ENCODE assay signal across 7 mouse cellular contexts in genomic region chr2:91284375-91285199, GRCm38 (mm10). TPM values are rescaled to one million over a fixed set of nuclear protein-coding genes. Genes with fewer than 3 reads are reported as not detected.
DNase-seq lines count a peak whose midpoint lies in the region; ATAC-seq and TF ChIP-seq lines count a peak whose summit lies in the region.

No protein-coding gene starts in this region.

- H3K4me2 ChIP-seq in lung, embryonic 14.5 days: no peak overlapping the region
- no peak overlapping the region for H3K4me2 ChIP-seq in intestine, postnatal 0 days (replicated peaks; ENCODE audit: low read depth)
- H3K4me2 ChIP-seq in neural tube, embryonic 14.5 days (ENCODE audit: low read depth, low read length): no peak overlapping the region
- H3K4me2 ChIP-seq in liver, postnatal 0 days (ENCODE audit: low read depth, low read length): no peak overlapping the region

- DNase-seq in lung, embryonic 14.5 days: peak; percentile 76
- no peak for DNase-seq in lung, adult 2 months
- DNase-seq in cerebellum, postnatal 25 days: peak; percentile 86 to 90
- DNase-seq in liver, postnatal 0 days: no peak
- no peak for DNase-seq in embryo, embryonic 10 days (ENCODE audit: low spot score)

- H3K4me1 ChIP-seq in lung, embryonic 14.5 days (ENCODE audit: insufficient read depth): no peaks in the 10 kb centered on the region
- no peaks in the 10 kb centered on the region for H3K4me1 ChIP-seq in lung, adult 2 months (ENCODE audit: control insufficient read depth, insufficient read depth, low read length)
- peaks cover under 1% of the 10 kb centered on the region; the same call in 1 of the 2 replicates for H3K4me1 ChIP-seq in intestine, postnatal 0 days (replicated peaks; ENCODE audit: control insufficient read depth, insufficient read depth, low read length)
- H3K4me1 ChIP-seq in neural tube, embryonic 14.5 days (ENCODE audit: control insufficient read depth, insufficient read depth, low read length): 0 out of 2 replicates have a peak, but pooled peaks cover 4% of the 10 kb centered on the region
- H3K4me1 ChIP-seq in liver, postnatal 0 days (ENCODE audit: insufficient read depth): no peaks in the 10 kb centered on the region

- no peak for TF ChIP-seq POLR2A in lung, adult 2 months (IDR thresholded peaks at IDR 0.05; ENCODE audit: borderline replicate concordance, extremely low read depth, low read depth, low read length)

- TF ChIP-seq CTCF in lung, embryonic 14.5 days (IDR thresholded peaks at IDR 0.05; ENCODE audit: low read depth): no peak
- TF ChIP-seq CTCF in lung, adult 2 months (IDR thresholded peaks at IDR 0.05; ENCODE audit: insufficient read depth, low read length): no peak
- no peak for TF ChIP-seq CTCF in intestine, postnatal 0 days (IDR thresholded peaks at IDR 0.05; ENCODE audit: low read depth)
- TF ChIP-seq CTCF in liver, postnatal 0 days (IDR thresholded peaks at IDR 0.05; ENCODE audit: low read depth): no peak

- H3K9ac ChIP-seq in lung, embryonic 14.5 days: peak overlapping the region; percentile 22
- no peak overlapping the region for H3K9ac ChIP-seq in intestine, postnatal 0 days (ENCODE audit: low read depth, low read length)
- no peak overlapping the region for H3K9ac ChIP-seq in neural tube, embryonic 14.5 days (replicated peaks; ENCODE audit: low read depth, low read length)
- no peak overlapping the region for H3K9ac ChIP-seq in liver, postnatal 0 days (replicated peaks)

- H3K27me3 ChIP-seq in lung, embryonic 14.5 days (ENCODE audit: insufficient read depth, low read length): no peaks in the 10 kb centered on the region
- H3K27me3 ChIP-seq in intestine, postnatal 0 days (replicated peaks; ENCODE audit: control insufficient read depth, insufficient read depth, low read length): no peaks in the 10 kb centered on the region
- H3K27me3 ChIP-seq in neural tube, embryonic 14.5 days (ENCODE audit: control insufficient read depth, insufficient read depth, low read length): no peaks in the 10 kb centered on the region
- H3K27me3 ChIP-seq in liver, postnatal 0 days (ENCODE audit: insufficient read depth, low read length): no peaks in the 10 kb centered on the region

- peak overlapping the region; percentile 36; the same call in 1 of the 2 replicates for H3K27ac ChIP-seq in lung, embryonic 14.5 days (ENCODE audit: low read depth)
- peak overlapping the region; percentile 9; the same call in 1 of the 2 replicates for H3K27ac ChIP-seq in intestine, postnatal 0 days (ENCODE audit: low read depth, low read length)
- H3K27ac ChIP-seq in neural tube, embryonic 14.5 days (ENCODE audit: low read depth, low read length): no peak overlapping the region
- no peak overlapping the region for H3K27ac ChIP-seq in liver, postnatal 0 days (ENCODE audit: low read depth)

- H3K36me3 ChIP-seq in lung, embryonic 14.5 days (ENCODE audit: insufficient read depth): no peaks in the 10 kb centered on the region
- no peaks in the 10 kb centered on the region for H3K36me3 ChIP-seq in intestine, postnatal 0 days (ENCODE audit: control insufficient read depth, insufficient read depth)
- H3K36me3 ChIP-seq in neural tube, embryonic 14.5 days (ENCODE audit: control insufficient read depth, insufficient read depth, low read length): no peaks in the 10 kb centered on the region; the same call in 1 of the 2 replicates
- H3K36me3 ChIP-seq in liver, postnatal 0 days (replicated peaks; ENCODE audit: insufficient read depth, low read length): no peaks in the 10 kb centered on the region

- WGBS in lung, embryonic 14.5 days: 47% methylated on average over 13 of the region's 13 CpGs
- WGBS in lung, adult 2 months: 49% methylated on average over 13 of the region's 13 CpGs
- 63% methylated on average over 13 of the region's 13 CpGs for WGBS in intestine, postnatal 0 days
- WGBS in neural tube, embryonic 14.5 days: 47% methylated on average over 13 of the region's 13 CpGs
- 67% methylated on average over 13 of the region's 13 CpGs for WGBS in liver, postnatal 0 days (ENCODE audit: insufficient replicate concordance)

- no peaks in the 10 kb centered on the region for H3K9me3 ChIP-seq in lung, embryonic 14.5 days (ENCODE audit: low read depth, low read length)
- H3K9me3 ChIP-seq in intestine, postnatal 0 days (ENCODE audit: control insufficient read depth): no peaks in the 10 kb centered on the region
- H3K9me3 ChIP-seq in neural tube, embryonic 14.5 days (ENCODE audit: control insufficient read depth, low read length): no peaks in the 10 kb centered on the region
- no peaks in the 10 kb centered on the region for H3K9me3 ChIP-seq in liver, postnatal 0 days (ENCODE audit: low read length)

- H3K4me3 ChIP-seq in lung, embryonic 14.5 days (ENCODE audit: low read depth, low read length): no peak overlapping the region
- H3K4me3 ChIP-seq in lung, adult 2 months (replicated peaks; ENCODE audit: extremely low read depth, low read depth, low read length): no peak overlapping the region
- no peak overlapping the region for H3K4me3 ChIP-seq in intestine, postnatal 0 days (ENCODE audit: low read depth, low read length)
- no peak overlapping the region for H3K4me3 ChIP-seq in neural tube, embryonic 14.5 days (ENCODE audit: low read depth, low read length)
- H3K4me3 ChIP-seq in liver, postnatal 0 days (ENCODE audit: low read depth, low read length): no peak overlapping the region

- no peak for TF ChIP-seq EP300 in liver, postnatal 0 days (IDR thresholded peaks at IDR 0.05; ENCODE audit: low read depth)

- ATAC-seq in lung, embryonic 14.5 days (ENCODE audit: insufficient read depth): peak; percentile 42
- no peak for ATAC-seq in intestine, postnatal 0 days
- ATAC-seq in neural tube, embryonic 14.5 days (ENCODE audit: low read depth): peak; percentile 9; the same call in 1 of the 2 replicates
- no peak for ATAC-seq in liver, postnatal 0 days

RNA-seq across cellular contexts. Expression of gene Arfgap2, which starts 19.8 kb away (rescaled TPM):
- 81.1 and 81.2 TPM in 2 replicates for polyA plus RNA-seq in lung, embryonic 14.5 days (2014; fragmentation: Nextera tagmentation; extraction: Ambion mirVana)
- 29.1 and 44.4 TPM in 2 replicates for polyA plus RNA-seq in lung, adult 2 months (2012; rRNA removed)
- polyA plus RNA-seq in intestine, postnatal 0 days (2015; fragmentation: Nextera tagmentation; extraction: Ambion mirVana): 37.6 and 39.0 TPM in 2 replicates
- 52.9 and 68.8 TPM in 2 replicates for polyA plus RNA-seq in neural tube, embryonic 14.5 days (2014; fragmentation: Nextera tagmentation; extraction: Ambion mirVana)
- 64.2 and 65.1 TPM in 2 replicates for polyA plus RNA-seq in liver, postnatal 0 days (2015; fragmentation: Nextera tagmentation; extraction: Ambion mirVana)

RNA-seq across cellular contexts. Expression of gene Pacsin3, which starts 28.8 kb away (rescaled TPM):
- 41.2 and 46.9 TPM in 2 replicates for polyA plus RNA-seq in lung, embryonic 14.5 days (2014; fragmentation: Nextera tagmentation; extraction: Ambion mirVana)
- 27.7 and 55.1 TPM in 2 replicates for polyA plus RNA-seq in lung, adult 2 months (2012; rRNA removed)
- 6.5 and 7.3 TPM in 2 replicates for polyA plus RNA-seq in intestine, postnatal 0 days (2015; fragmentation: Nextera tagmentation; extraction: Ambion mirVana)
- 11.7 and 13.1 TPM in 2 replicates for polyA plus RNA-seq in neural tube, embryonic 14.5 days (2014; fragmentation: Nextera tagmentation; extraction: Ambion mirVana)
- 27.8 and 28.5 TPM in 2 replicates for polyA plus RNA-seq in liver, postnatal 0 days (2015; fragmentation: Nextera tagmentation; extraction: Ambion mirVana)

RNA-seq across cellular contexts. Expression of gene Ddb2, which starts 47.8 kb away (rescaled TPM):
- 14.6 and 17.3 TPM in 2 replicates for polyA plus RNA-seq in lung, embryonic 14.5 days (2014; fragmentation: Nextera tagmentation; extraction: Ambion mirVana)
- polyA plus RNA-seq in lung, adult 2 months (2012; rRNA removed): 11.8 and 13.9 TPM in 2 replicates
- 4.4 and 6.1 TPM in 2 replicates for polyA plus RNA-seq in intestine, postnatal 0 days (2015; fragmentation: Nextera tagmentation; extraction: Ambion mirVana)
- polyA plus RNA-seq in neural tube, embryonic 14.5 days (2014; fragmentation: Nextera tagmentation; extraction: Ambion mirVana): 12.9 and 13.5 TPM in 2 replicates
- polyA plus RNA-seq in liver, postnatal 0 days (2015; fragmentation: Nextera tagmentation; extraction: Ambion mirVana): 4.0 and 4.2 TPM in 2 replicates

Comparison
In these comparisons a context has a peak if more than half of its experiments do, and no peak if none do; other contexts are left out.
1. DNase-seq: peak in lung, embryonic 14.5 days (single experiment) and cerebellum, postnatal 25 days (2 of 2); none in lung, adult 2 months (single experiment), liver, postnatal 0 days (single experiment) and embryo, embryonic 10 days (single experiment).
2. ATAC-seq: peak in lung, embryonic 14.5 days (single experiment) and neural tube, embryonic 14.5 days (single experiment); none in intestine, postnatal 0 days (single experiment) and liver, postnatal 0 days (single experiment).
3. H3K27ac ChIP-seq: peak in lung, embryonic 14.5 days (single experiment) and intestine, postnatal 0 days (single experiment); none in neural tube, embryonic 14.5 days (single experiment) and liver, postnatal 0 days (single experiment).